Mouse (Mus musculus): ENCODE results near the gene Mtrr. TPM values are rescaled to one million over a fixed set of nuclear protein-coding genes. Genes with fewer than 3 reads are reported as not detected.
"Not testable (repeated sequence)": the region's sequence is repeated elsewhere in the genome, so short reads cannot be mapped to it uniquely, and the experiment has no call there.

Mtrr gene
- polyA plus RNA-seq, 1 experiment from 2014 or later, result 21.1 TPM

DNA sequence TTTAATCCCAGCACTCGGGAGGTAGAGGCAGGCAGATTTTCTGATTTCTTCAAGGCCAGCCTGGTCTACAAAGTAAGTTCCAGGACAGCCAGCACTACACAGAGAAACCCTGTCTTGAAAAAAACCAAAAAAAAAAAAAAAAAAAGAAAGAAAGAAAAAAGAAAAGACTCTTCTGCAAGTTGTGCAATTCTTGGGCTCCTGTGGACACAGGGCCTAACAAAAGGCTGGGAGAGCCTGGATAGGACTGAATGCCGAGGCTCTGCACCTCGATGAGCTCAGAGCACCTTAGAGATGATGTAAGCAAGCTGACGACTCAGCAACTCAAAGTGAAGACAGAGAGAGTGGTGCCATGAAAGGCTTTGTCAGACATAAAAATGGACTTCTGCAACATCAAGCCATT lies 7.6 kb downstream of the Mtrr start:
- no peak overlapping the region for H3K9ac ChIP-seq (ENCODE audit: low read length)
- 74% methylated on average over 4 of the region's 4 CpGs for WGBS
- no peak overlapping the region for H3K27ac ChIP-seq (ENCODE audit: low read length)
- no peaks in the 10 kb centered on the region for H3K27me3 ChIP-seq (ENCODE audit: control insufficient read depth, insufficient read depth, low read length)
- no peak overlapping the region for H3K4me3 ChIP-seq (ENCODE audit: low read length)
- H3K4me1 ChIP-seq (ENCODE audit: control insufficient read depth, insufficient read depth, low read length), result peaks cover 13% of the 10 kb centered on the region
- H3K9me3 ChIP-seq (replicated peaks; ENCODE audit: control insufficient read depth, low read length), result no peaks in the 10 kb centered on the region
- peaks cover 23% of the 10 kb centered on the region for H3K36me3 ChIP-seq (ENCODE audit: control insufficient read depth, insufficient read depth)
- no peak for ATAC-seq (replicated peaks; ENCODE audit: extremely low read depth, insufficient read depth, low FRiP score)
- no peak overlapping the region for H3K4me2 ChIP-seq (ENCODE audit: low read depth, low read length)

- H3K9ac ChIP-seq (ENCODE audit: low read length), result peak overlapping the region; percentile 42
- H3K9me3 ChIP-seq (replicated peaks; ENCODE audit: control insufficient read depth, low read length), result no peaks in the 10 kb centered on the region
- 52% methylated on average over 10 of the region's 10 CpGs for WGBS
- H3K27me3 ChIP-seq (ENCODE audit: control insufficient read depth, insufficient read depth, low read length), result no peaks in the 10 kb centered on the region
- peak overlapping the region; percentile 44 for H3K4me2 ChIP-seq (ENCODE audit: low read depth, low read length)
- H3K27ac ChIP-seq (ENCODE audit: low read length), result peak overlapping the region; percentile 82
- peaks cover 13% of the 10 kb centered on the region for H3K4me1 ChIP-seq (ENCODE audit: control insufficient read depth, insufficient read depth, low read length)
- H3K36me3 ChIP-seq (ENCODE audit: control insufficient read depth, insufficient read depth), result peaks cover 19% of the 10 kb centered on the region
- peak; percentile 66 for ATAC-seq (replicated peaks; ENCODE audit: extremely low read depth, insufficient read depth, low FRiP score)
- no peak overlapping the region for H3K4me3 ChIP-seq (ENCODE audit: low read length)
These were observed 8.7 kb downstream of the Mtrr start for GRCm38 (mm10) chr13:68572966-68573913.

DNA sequence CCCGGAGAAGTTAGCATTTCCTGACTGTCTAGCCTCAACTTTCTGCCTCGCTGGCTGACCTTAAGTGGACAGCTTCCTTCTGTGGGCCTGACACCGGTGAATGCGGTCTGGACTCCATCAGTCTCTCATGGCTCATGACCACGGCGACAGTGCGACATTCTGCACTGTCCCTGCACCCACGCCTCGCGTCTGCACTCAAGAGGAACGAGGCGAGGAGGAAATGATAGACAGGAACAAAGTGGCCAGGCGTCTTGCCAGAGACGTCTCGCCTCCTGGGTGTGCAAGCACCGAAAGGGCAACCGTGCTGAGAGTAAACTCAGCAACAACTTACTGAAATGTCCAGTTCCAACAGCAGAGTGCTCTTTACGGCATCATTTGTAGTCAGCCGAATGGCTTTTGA lies 9.7 kb downstream of the Mtrr start:
- Histone ChIP-seq H3K27me3 (ENCODE audit: control insufficient read depth, insufficient read depth, low read length) (no peaks in the 10 kb centered on the region), H3K9me3 (replicated peaks; ENCODE audit: control insufficient read depth, low read length) (no peaks in the 10 kb centered on the region), H3K27ac (ENCODE audit: low read length) (peak overlapping the region; percentile 82), H3K4me2 (ENCODE audit: low read depth, low read length) (peak overlapping the region; percentile 44), H3K4me1 (ENCODE audit: control insufficient read depth, insufficient read depth, low read length) (peaks cover 13% of the 10 kb centered on the region), H3K9ac (ENCODE audit: low read length) (no peak overlapping the region), H3K4me3 (ENCODE audit: low read length) (no peak overlapping the region), H3K36me3 (ENCODE audit: control insufficient read depth, insufficient read depth) (peaks cover 21% of the 10 kb centered on the region)
- ATAC-seq (replicated peaks; ENCODE audit: extremely low read depth, insufficient read depth, low FRiP score), result peak; percentile 92
- 37% methylated on average over 19 of the region's 19 CpGs for WGBS

DNA sequence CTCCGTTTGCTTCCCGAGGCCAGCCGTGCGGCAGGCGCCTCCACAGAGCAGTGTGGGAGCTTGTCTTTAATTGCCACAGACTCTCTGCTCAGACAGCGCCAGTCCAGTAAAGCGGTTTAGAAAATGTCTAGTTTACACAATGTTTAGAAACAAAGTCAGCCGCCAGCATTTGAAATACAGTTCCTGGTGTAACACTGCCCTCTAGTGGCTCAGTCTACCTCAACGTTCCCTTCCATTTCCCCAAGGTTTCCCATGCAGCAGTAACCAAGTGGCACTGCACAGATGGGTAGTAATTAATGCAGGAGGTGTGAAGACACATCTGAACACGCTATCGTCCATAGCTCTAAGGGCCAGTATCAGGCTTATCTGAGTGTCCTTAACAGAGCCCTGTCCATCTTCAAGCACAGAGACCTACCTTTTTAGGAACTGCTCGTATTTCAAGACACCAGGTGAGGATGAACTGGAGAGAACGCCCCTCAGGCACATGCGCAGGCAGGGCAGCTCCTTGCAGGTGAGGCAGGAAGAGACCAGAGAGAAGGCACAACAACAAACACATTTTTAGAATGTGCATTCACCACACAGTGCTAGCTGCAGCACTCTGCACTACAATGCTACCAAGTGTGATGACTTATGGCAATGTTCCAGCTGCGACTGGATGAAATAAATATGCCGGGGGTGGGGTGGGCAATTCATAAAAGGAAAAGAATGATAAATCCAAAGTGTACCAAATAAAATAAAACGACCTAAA lies 12.2 kb downstream of the Mtrr start:
- H3K27me3 ChIP-seq (ENCODE audit: control insufficient read depth, insufficient read depth, low read length), result no peaks in the 10 kb centered on the region

DNA sequence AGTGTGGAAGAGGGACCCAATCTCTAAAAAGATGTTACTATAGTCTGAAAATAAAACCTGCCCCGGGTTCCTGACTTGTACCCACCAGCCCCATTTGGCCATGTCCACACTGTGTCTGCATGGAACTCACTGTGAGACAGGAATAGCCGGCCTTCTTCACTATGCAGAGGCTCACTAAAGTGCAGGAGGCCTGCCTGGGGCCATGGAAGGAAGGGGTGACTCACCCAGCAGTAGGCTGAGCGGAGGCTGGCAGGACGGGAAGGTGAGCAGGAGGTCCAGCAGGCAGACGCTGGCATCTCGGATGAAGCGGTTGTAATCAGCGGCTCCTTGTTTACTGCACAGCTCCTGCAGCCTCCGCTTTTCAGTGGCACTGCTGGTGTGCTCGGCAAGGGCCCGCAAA lies 13.4 kb downstream of the Mtrr start:
- peaks cover 44% of the 10 kb centered on the region for H3K36me3 ChIP-seq (ENCODE audit: control insufficient read depth, insufficient read depth)
- H3K9me3 ChIP-seq (replicated peaks; ENCODE audit: control insufficient read depth, low read length), result no peaks in the 10 kb centered on the region
- no peak overlapping the region for H3K4me2 ChIP-seq (ENCODE audit: low read depth, low read length)
- 85% methylated on average over 11 of the region's 11 CpGs for WGBS
- ATAC-seq (replicated peaks; ENCODE audit: extremely low read depth, insufficient read depth, low FRiP score), result no peak
- no peak overlapping the region for H3K4me3 ChIP-seq (ENCODE audit: low read length)
- no peak overlapping the region for H3K27ac ChIP-seq (ENCODE audit: low read length)
- H3K27me3 ChIP-seq (ENCODE audit: control insufficient read depth, insufficient read depth, low read length), result no peaks in the 10 kb centered on the region
- H3K9ac ChIP-seq (ENCODE audit: low read length), result no peak overlapping the region
- peaks cover 11% of the 10 kb centered on the region for H3K4me1 ChIP-seq (ENCODE audit: control insufficient read depth, insufficient read depth, low read length)

More for the DNA sequence above, 12.2 kb downstream of the Mtrr start:
- no peak overlapping the region for H3K27ac ChIP-seq (ENCODE audit: low read length)
- H3K9ac ChIP-seq (ENCODE audit: low read length), result no peak overlapping the region
- H3K4me3 ChIP-seq (ENCODE audit: low read length), result no peak overlapping the region
- ATAC-seq (replicated peaks; ENCODE audit: extremely low read depth, insufficient read depth, low FRiP score), result no peak
- no peak overlapping the region for H3K4me2 ChIP-seq (ENCODE audit: low read depth, low read length)
- H3K4me1 ChIP-seq (ENCODE audit: control insufficient read depth, insufficient read depth, low read length), result peaks cover 13% of the 10 kb centered on the region
- H3K36me3 ChIP-seq (ENCODE audit: control insufficient read depth, insufficient read depth), result peaks cover 34% of the 10 kb centered on the region
- H3K9me3 ChIP-seq (replicated peaks; ENCODE audit: control insufficient read depth, low read length), result no peaks in the 10 kb centered on the region
- WGBS, result 61% methylated on average over 17 of the region's 17 CpGs

DNA sequence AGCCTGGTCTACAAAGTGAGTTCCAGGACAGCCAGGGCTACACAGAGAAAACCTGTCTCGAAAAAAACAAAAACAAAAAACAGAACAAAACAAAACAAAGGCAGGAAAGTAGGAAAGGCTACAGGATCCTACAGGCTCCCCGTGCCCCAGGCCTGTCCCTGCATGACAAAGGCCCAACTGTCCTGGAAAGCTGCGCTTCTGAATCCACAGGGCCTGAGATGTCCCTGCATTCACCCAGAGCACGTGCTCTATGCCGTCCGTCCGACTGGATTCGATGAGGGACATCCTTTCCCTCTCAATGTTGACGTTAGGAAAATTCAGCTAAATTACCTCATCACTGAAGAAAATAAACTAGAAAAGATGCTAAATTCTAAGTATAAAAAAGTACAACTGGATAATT lies 13.8 kb downstream of the Mtrr start:
- ATAC-seq (replicated peaks; ENCODE audit: extremely low read depth, insufficient read depth, low FRiP score), result no peak
- Histone ChIP-seq H3K4me3 (ENCODE audit: low read length) (no peak overlapping the region), H3K4me2 (ENCODE audit: low read depth, low read length) (no peak overlapping the region), H3K9me3 (replicated peaks; ENCODE audit: control insufficient read depth, low read length) (no peaks in the 10 kb centered on the region), H3K27me3 (ENCODE audit: control insufficient read depth, insufficient read depth, low read length) (no peaks in the 10 kb centered on the region), H3K27ac (ENCODE audit: low read length) (no peak overlapping the region), H3K9ac (ENCODE audit: low read length) (no peak overlapping the region), H3K36me3 (ENCODE audit: control insufficient read depth, insufficient read depth) (peaks cover 49% of the 10 kb centered on the region), H3K4me1 (ENCODE audit: control insufficient read depth, insufficient read depth, low read length) (peaks cover 7% of the 10 kb centered on the region; the same call in 1 of the 2 replicates)
- WGBS, result 95% methylated on average over 9 of the region's 9 CpGs

GRCm38 (mm10) chr13:68553391-68553790 lies 28.6 kb downstream of the Mtrr start:
- H3K4me3 ChIP-seq (ENCODE audit: low read length); ATAC-seq (replicated peaks; ENCODE audit: extremely low read depth, insufficient read depth, low FRiP score); H3K27ac ChIP-seq (ENCODE audit: low read length); H3K27me3 ChIP-seq (ENCODE audit: control insufficient read depth, insufficient read depth, low read length); H3K36me3 ChIP-seq (ENCODE audit: control insufficient read depth, insufficient read depth); H3K9ac ChIP-seq (ENCODE audit: low read length); H3K4me1 ChIP-seq (ENCODE audit: control insufficient read depth, insufficient read depth, low read length); H3K4me2 ChIP-seq (ENCODE audit: low read depth, low read length); H3K9me3 ChIP-seq (replicated peaks; ENCODE audit: control insufficient read depth, low read length): not testable (repeated sequence)
- 19% methylated on average over 4 of the region's 6 CpGs for WGBS
